Mouse (Mus musculus): ENCODE measurements around the gene Trpv1. TPM values are rescaled to one million over a fixed set of nuclear protein-coding genes. Genes with fewer than 3 reads are reported as not detected.

The Trpv1 gene
- polyA plus RNA-seq, 1 experiment from 2014 or later = 0.06 TPM

- Histone ChIP-seq H3K9ac (no peak overlapping the region), H3K4me3 (no peak overlapping the region), H3K9me3 (replicated peaks) (no peaks in the 10 kb centered on the region), H3K27ac (no peak overlapping the region), H3K36me3 (no peaks in the 10 kb centered on the region), H3K27me3 (no peaks in the 10 kb centered on the region), H3K4me1 (replicated peaks) (peaks cover 5% of the 10 kb centered on the region), H3K4me2 (no peak overlapping the region)
- no peak for ATAC-seq (replicated peaks; ENCODE audit: insufficient number of reproducible peaks, insufficient read depth, low FRiP score, low read depth)
- WGBS = 78% methylated on average over 8 of the region's 8 CpGs
Measured at GRCm38 (mm10) chr11:73203895-73204294, 30.2 kb upstream of the Trpv1 start.

- Histone ChIP-seq H3K9ac (no peak overlapping the region), H3K27ac (no peak overlapping the region), H3K36me3 (no peaks in the 10 kb centered on the region), H3K9me3 (replicated peaks) (no peaks in the 10 kb centered on the region), H3K4me3 (no peak overlapping the region), H3K27me3 (no peaks in the 10 kb centered on the region), H3K4me2 (no peak overlapping the region), H3K4me1 (replicated peaks) (no peaks in the 10 kb centered on the region)
- no peak for ATAC-seq (replicated peaks; ENCODE audit: insufficient number of reproducible peaks, insufficient read depth, low FRiP score, low read depth)
- 64% methylated on average over 7 of the region's 7 CpGs for WGBS
Measured at GRCm38 (mm10) chr11:73205194-73205593, 28.9 kb upstream of the Trpv1 start.

- Histone ChIP-seq H3K9me3 (replicated peaks) (no peaks in the 10 kb centered on the region), H3K4me1 (replicated peaks) (no peaks in the 10 kb centered on the region), H3K27ac (no peak overlapping the region), H3K4me3 (no peak overlapping the region), H3K4me2 (no peak overlapping the region), H3K36me3 (no peaks in the 10 kb centered on the region), H3K9ac (no peak overlapping the region), H3K27me3 (no peaks in the 10 kb centered on the region)
- ATAC-seq (replicated peaks; ENCODE audit: insufficient number of reproducible peaks, insufficient read depth, low FRiP score, low read depth) = no peak
- WGBS = 70% methylated on average over 2 of the region's 2 CpGs
Measured at GRCm38 (mm10) chr11:73207621-73208020, 26.5 kb upstream of the Trpv1 start.

- no peaks in the 10 kb centered on the region for H3K4me1 ChIP-seq (replicated peaks)
- H3K9ac ChIP-seq = no peak overlapping the region
- H3K9me3 ChIP-seq (replicated peaks) = no peaks in the 10 kb centered on the region
- no peaks in the 10 kb centered on the region for H3K27me3 ChIP-seq
- no peak overlapping the region for H3K4me3 ChIP-seq
- H3K4me2 ChIP-seq = no peak overlapping the region
- 62% methylated on average over 3 of the region's 3 CpGs for WGBS
- no peak for ATAC-seq (replicated peaks; ENCODE audit: insufficient number of reproducible peaks, insufficient read depth, low FRiP score, low read depth)
- H3K27ac ChIP-seq = no peak overlapping the region
- H3K36me3 ChIP-seq = no peaks in the 10 kb centered on the region
Measured at GRCm38 (mm10) chr11:73213956-73214355, 20.1 kb upstream of the Trpv1 start.

GRCm38 (mm10) chr11:73219671-73220070 is 14.4 kb upstream of the Trpv1 start:
- H3K27me3 ChIP-seq = no peaks in the 10 kb centered on the region
- H3K9ac ChIP-seq = no peak overlapping the region
- no peak overlapping the region for H3K4me3 ChIP-seq
- H3K4me1 ChIP-seq (replicated peaks) = no peaks in the 10 kb centered on the region
- no peak for ATAC-seq (replicated peaks; ENCODE audit: insufficient number of reproducible peaks, insufficient read depth, low FRiP score, low read depth)
- no peak overlapping the region for H3K27ac ChIP-seq
- H3K4me2 ChIP-seq = no peak overlapping the region
- no peaks in the 10 kb centered on the region for H3K36me3 ChIP-seq
- no peaks in the 10 kb centered on the region for H3K9me3 ChIP-seq (replicated peaks)
- 43% methylated on average over 2 of the region's 2 CpGs for WGBS

- 83% methylated on average over 1 of the region's 1 CpGs for WGBS
- Histone ChIP-seq H3K9me3 (replicated peaks) (no peaks in the 10 kb centered on the region), H3K9ac (no peak overlapping the region), H3K27me3 (no peaks in the 10 kb centered on the region), H3K4me2 (no peak overlapping the region), H3K36me3 (no peaks in the 10 kb centered on the region), H3K4me3 (no peak overlapping the region), H3K4me1 (replicated peaks) (no peaks in the 10 kb centered on the region), H3K27ac (no peak overlapping the region)
- no peak for ATAC-seq (replicated peaks; ENCODE audit: insufficient number of reproducible peaks, insufficient read depth, low FRiP score, low read depth)
Measured at GRCm38 (mm10) chr11:73220651-73221050, 13.4 kb upstream of the Trpv1 start.

- 28% methylated on average over 5 of the region's 5 CpGs for WGBS
- Histone ChIP-seq H3K36me3 (no peaks in the 10 kb centered on the region), H3K4me2 (no peak overlapping the region), H3K27ac (no peak overlapping the region), H3K9ac (no peak overlapping the region), H3K4me1 (replicated peaks) (no peaks in the 10 kb centered on the region), H3K27me3 (no peaks in the 10 kb centered on the region), H3K9me3 (replicated peaks) (no peaks in the 10 kb centered on the region), H3K4me3 (no peak overlapping the region)
- ATAC-seq (replicated peaks; ENCODE audit: insufficient number of reproducible peaks, insufficient read depth, low FRiP score, low read depth) = no peak
Measured at GRCm38 (mm10) chr11:73222846-73223245, 11.2 kb upstream of the Trpv1 start.

- no peak overlapping the region for H3K4me2 ChIP-seq
- no peak for ATAC-seq (replicated peaks; ENCODE audit: insufficient number of reproducible peaks, insufficient read depth, low FRiP score, low read depth)
- H3K4me3 ChIP-seq = no peak overlapping the region
- no peaks in the 10 kb centered on the region for H3K9me3 ChIP-seq (replicated peaks)
- no peak overlapping the region for H3K9ac ChIP-seq
- H3K27ac ChIP-seq = no peak overlapping the region
- no peaks in the 10 kb centered on the region for H3K36me3 ChIP-seq
- H3K27me3 ChIP-seq = no peaks in the 10 kb centered on the region
- WGBS = 70% methylated on average over 2 of the region's 2 CpGs
- no peaks in the 10 kb centered on the region for H3K4me1 ChIP-seq (replicated peaks)
Measured at GRCm38 (mm10) chr11:73223966-73224365, 10.1 kb upstream of the Trpv1 start.

- WGBS = 85% methylated on average over 6 of the region's 6 CpGs
- ATAC-seq (replicated peaks; ENCODE audit: insufficient number of reproducible peaks, insufficient read depth, low FRiP score, low read depth) = no peak
- H3K4me3 ChIP-seq = no peak overlapping the region
- no peaks in the 10 kb centered on the region for H3K27me3 ChIP-seq
- H3K9me3 ChIP-seq (replicated peaks) = no peaks in the 10 kb centered on the region
- H3K36me3 ChIP-seq = no peaks in the 10 kb centered on the region
- no peak overlapping the region for H3K9ac ChIP-seq
- no peak overlapping the region for H3K27ac ChIP-seq
- no peaks in the 10 kb centered on the region for H3K4me1 ChIP-seq (replicated peaks)
- H3K4me2 ChIP-seq = no peak overlapping the region
Measured at GRCm38 (mm10) chr11:73225856-73226255, 8.2 kb upstream of the Trpv1 start.

GRCm38 (mm10) chr11:73228881-73229280 is 5.2 kb upstream of the Trpv1 start:
- Histone ChIP-seq H3K9me3 (replicated peaks) (no peaks in the 10 kb centered on the region), H3K27me3 (no peaks in the 10 kb centered on the region), H3K36me3 (no peaks in the 10 kb centered on the region), H3K27ac (no peak overlapping the region), H3K4me2 (no peak overlapping the region), H3K9ac (no peak overlapping the region), H3K4me3 (no peak overlapping the region), H3K4me1 (replicated peaks) (no peaks in the 10 kb centered on the region)
- WGBS = 72% methylated on average over 5 of the region's 5 CpGs
- no peak for ATAC-seq (replicated peaks; ENCODE audit: insufficient number of reproducible peaks, insufficient read depth, low FRiP score, low read depth)

- H3K4me1 ChIP-seq (replicated peaks) = 0 out of 2 replicates have a peak, but pooled peaks cover under 1% of the 10 kb centered on the region
- H3K4me2 ChIP-seq = no peak overlapping the region
- no peak overlapping the region for H3K27ac ChIP-seq
- no peak for ATAC-seq (replicated peaks; ENCODE audit: insufficient number of reproducible peaks, insufficient read depth, low FRiP score, low read depth)
- no peak overlapping the region for H3K4me3 ChIP-seq
- WGBS = 81% methylated on average over 5 of the region's 5 CpGs
- H3K36me3 ChIP-seq = no peaks in the 10 kb centered on the region
- H3K9me3 ChIP-seq (replicated peaks) = no peaks in the 10 kb centered on the region
- no peaks in the 10 kb centered on the region for H3K27me3 ChIP-seq
- H3K9ac ChIP-seq = no peak overlapping the region
Measured at GRCm38 (mm10) chr11:73230081-73230480, 4.0 kb upstream of the Trpv1 start.

- 0 out of 2 replicates have a peak, but pooled peaks cover 7% of the 10 kb centered on the region for H3K4me1 ChIP-seq (replicated peaks)
- H3K9me3 ChIP-seq (replicated peaks) = no peaks in the 10 kb centered on the region
- H3K4me3 ChIP-seq = no peak overlapping the region
- H3K27ac ChIP-seq = no peak overlapping the region
- H3K9ac ChIP-seq = no peak overlapping the region
- no peak for ATAC-seq (replicated peaks; ENCODE audit: insufficient number of reproducible peaks, insufficient read depth, low FRiP score, low read depth)
- WGBS = 48% methylated on average over 2 of the region's 2 CpGs
- H3K36me3 ChIP-seq = no peaks in the 10 kb centered on the region
- H3K27me3 ChIP-seq = no peaks in the 10 kb centered on the region
- H3K4me2 ChIP-seq = no peak overlapping the region
Measured at GRCm38 (mm10) chr11:73232513-73232912, 1.6 kb upstream of the Trpv1 start.
